Mouse (Mus musculus) spleen, embryonic (tissue): ENCODE measurements around the gene Btnl10.

Experiments used
- CTCF ChIA-PET: fragments of 350-600 bp; sonication (Branson Sonifier 250); formaldehyde crosslinking; loops from one replicate; lab custom pipeline; 2022; lab: Charles Lee

Btnl10 gene

DNA sequence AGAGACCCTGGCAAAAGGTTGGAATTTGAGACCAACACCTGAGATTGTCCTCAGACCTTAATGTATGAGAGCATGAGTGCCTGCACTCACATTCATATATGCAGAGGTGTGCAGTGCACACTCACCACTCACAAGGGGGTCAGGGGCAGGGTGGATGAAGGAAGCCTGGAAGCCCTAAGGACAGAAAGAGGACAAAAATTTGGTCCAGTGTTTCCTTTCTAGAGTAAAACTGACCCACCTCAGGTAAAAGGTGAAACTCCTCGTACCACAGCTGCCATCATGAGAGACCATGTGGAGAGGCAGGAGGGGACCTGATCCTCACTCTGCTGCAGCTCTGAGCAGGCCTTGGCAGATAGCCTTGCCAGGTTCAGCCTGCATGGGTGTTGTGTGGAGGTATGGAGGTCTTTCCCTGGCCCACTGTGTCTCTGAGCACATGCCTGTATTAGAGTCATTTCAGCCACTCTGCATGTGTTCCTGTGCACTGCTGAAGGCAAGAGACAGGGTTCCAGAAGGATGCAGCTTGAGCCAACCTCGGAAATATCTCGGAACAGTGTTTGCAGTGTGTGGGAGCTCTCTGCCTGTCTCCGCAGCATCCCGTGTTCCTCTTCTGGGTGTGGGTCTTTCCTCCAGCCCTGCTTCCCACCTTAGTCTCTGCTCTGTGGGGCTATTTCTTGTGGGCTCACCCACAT is 39.7 kb downstream of the Btnl10 start:
- CTCF ChIA-PET, result interaction anchor here (1.1 kb wide), 1 partner anchor 18 kb away, joined by 3 read pairs; the partner anchor contains the start of gene Rnf187

DNA sequence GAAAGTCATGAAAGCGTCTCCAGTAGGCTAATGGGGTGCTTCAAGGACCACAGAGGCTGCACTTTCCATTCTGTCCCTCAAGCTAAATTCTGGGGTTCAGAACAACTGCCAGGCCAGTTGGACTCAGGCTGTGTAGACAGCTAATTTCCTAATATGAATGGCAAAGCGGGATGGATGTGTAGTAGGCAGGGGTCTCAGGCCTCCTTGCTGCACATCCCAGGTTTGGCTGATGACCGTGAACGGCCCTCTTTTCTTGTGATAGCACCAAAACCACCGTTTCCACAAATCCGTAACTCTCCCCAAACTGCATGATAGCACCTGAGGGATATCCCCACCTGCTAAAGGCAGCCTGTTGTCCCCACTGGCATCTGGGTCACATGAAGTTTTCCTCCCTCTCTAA is 40.8 kb downstream of the Btnl10 start:
- CTCF ChIA-PET, result interaction anchor here (0.6 kb wide), 1 partner anchor 1004 kb away, joined by 4 read pairs; no protein-coding TSS in a partner anchor

DNA sequence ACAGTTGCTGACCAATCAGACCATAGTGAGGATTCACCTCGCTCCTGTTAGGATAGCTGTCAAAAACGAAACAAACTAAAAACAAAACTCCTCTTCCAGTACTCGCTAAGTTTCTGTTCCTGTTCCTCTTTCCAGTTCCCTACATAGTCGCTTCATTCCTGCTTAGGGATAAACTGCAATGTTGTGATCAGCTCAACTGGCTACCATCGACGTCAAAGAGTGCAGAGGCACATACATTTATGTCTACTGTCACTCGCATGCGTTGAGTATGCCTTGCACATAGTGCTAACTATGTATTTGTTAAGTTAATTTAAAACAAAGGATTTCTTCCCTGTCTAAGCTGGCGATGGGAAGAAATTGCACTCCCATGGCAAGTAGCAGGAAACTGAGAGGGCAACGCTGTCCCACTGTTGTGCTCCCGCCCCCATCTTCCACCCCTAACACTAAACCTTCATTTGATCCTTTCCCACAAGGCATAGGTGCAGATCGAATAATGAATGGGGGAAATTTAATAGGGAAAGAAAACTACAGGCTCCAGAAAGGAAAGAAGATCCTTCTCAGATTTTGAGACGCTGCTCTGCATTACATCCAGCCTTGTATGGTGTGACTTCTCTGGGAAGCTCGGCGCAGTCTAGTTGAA is 41.6 kb downstream of the Btnl10 start:
- CTCF ChIA-PET, result interaction anchor here (0.5 to 0.6 kb wide), 2 partner anchors 32 to 229 kb away, joined by 3 to 4 read pairs; no protein-coding TSS in a partner anchor

DNA sequence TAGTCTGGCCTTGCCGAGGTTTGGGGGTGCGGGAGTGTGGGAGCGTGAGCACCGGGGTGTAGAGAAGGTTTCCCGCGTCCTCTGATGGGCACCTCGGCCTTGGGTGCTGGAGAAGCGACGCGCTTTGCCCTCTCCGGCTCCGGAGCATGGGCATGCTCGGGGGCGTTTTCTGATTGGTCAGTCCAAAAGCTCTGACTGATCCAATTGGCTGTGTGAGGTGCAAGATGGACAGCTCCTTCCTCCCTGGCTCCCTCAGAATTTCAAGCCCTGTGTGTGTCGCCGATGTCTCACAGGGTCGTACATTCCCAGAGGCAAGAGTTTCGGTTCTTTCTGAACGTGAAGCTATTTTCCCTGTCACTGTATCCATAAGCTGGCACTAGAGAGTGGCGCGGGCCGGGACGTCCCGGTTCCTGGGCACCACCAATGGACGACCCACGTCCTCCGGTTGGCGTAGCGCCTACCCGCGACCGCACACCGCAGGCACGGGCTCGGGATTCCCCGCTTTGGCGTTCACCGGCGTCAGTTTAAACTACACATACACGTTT is 42.3 kb downstream of the Btnl10 start:
- CTCF ChIA-PET, result interaction anchor here (0.5 to 0.6 kb wide), 3 partner anchors 11 to 45 kb away, joined by 3 to 6 read pairs (median 4); partner anchors contain the start of gene Hist3h2ba

DNA sequence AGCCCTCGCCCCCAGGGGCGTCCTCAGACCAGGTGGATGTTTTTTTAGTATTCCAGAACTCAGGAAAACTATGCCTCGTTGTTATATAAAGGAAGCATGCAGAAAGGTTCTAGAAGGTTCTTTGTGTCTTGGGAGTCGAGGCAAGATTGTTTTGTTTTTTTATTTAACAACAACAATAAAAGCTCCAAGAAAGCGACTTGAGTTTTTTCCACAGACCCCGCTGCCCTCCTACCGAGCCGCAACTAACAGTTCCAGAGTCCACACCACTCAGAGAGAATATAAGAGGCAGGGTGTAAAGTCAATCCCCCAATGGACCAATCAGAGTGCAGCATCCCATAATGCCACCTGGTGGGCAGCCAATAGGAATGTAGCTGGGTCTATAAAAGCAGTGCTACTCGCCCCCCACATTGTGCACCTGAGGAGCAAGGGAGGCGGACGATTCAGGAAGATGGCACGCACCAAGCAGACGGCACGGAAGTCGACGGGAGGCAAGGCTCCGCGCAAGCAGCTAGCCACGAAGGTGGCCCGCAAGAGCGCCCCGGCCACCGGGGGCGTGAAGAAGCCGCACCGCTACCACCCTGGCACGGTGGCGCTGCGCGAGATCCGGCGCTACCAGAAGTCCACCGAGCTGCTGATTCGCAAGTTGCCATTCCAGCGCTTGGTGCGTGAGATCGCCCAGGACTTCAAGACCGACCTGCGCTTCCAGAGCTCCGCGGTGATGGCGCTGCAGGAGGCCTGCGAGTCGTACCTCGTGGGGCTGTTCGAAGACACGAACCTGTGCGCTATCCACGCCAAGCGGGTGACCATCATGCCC is 43.9 kb downstream of the Btnl10 start:
- CTCF ChIA-PET, result interaction anchor here (0.6 to 1.2 kb wide), 2 partner anchors 12 to 21 kb away, joined by 3 read pairs; no protein-coding TSS in a partner anchor

DNA sequence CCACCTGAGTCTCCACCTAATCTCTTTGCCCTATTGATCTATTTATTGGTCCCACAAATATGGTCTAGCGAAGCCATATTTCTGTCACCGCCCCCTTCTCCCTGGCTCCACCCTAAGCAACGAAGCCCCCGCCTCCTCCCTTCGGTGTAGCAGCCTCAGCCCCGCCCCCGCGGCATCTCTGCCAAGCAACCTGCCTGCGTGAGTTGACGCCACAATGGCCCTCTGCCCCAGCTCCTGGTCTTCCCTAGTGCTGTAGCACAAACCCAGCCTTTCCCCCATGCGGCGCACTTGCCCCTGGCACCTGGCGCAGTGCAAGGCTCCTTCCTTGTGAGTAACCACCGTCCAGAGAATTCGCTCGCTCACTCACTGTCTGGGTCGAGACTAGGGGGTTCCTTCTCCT is 45.8 kb downstream of the Btnl10 start:
- CTCF ChIA-PET, result no interaction called here

DNA sequence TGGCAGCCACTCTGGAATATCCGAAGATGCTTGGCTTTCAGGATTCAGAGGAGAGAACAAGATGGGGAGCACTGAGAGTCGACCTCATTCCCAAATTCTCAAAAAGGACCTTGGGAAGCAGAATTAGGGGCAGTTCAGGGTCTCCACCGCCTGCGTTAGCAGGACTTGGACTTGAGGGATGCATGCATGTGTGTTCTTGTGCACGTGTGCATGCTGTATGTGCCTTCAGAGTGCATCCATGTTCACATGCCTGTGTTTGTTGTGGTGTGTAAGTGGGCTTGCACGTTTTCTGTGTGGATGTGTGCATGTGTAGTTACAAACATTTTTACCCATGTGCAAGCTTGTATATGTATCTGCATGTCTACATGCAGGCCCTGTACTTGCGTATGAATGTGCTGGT is 46.5 kb downstream of the Btnl10 start:
- CTCF ChIA-PET, result no interaction called here

DNA sequence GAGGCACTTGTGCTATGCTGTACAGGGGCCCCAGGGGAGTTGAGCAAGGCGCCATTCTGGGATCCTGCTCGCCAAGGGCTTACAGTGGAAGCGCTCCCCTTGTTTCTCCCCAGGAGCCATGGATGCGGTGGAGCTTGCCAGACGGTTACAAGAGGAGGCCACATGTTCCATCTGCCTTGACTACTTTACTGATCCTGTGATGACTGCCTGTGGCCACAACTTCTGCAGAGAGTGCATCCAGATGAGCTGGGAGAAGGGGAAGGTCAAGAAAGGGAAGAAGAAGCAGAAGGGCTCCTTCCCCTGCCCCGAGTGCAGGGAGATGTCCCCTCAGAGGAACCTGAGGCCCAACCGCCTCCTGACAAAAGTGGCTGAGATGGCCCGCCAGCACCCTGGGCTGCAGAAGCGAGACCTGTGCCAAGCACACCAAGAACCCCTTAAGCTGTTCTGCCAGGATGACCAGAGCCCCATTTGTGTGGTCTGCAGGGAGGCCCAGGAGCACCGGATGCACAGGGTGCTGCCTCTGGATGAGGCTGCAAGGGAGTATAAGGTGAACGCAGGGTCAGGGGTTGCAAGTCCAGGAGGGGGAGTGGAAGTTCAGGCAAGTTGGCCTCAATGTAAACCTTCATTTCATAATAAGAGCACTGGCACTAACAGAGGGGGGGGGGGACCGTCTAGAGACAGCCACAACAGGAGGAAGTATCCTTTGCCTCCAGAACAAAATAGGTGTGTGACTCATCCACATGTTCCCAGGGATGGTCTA is 47.5 kb downstream of the Btnl10 start:
- CTCF ChIA-PET, result no interaction called here

DNA sequence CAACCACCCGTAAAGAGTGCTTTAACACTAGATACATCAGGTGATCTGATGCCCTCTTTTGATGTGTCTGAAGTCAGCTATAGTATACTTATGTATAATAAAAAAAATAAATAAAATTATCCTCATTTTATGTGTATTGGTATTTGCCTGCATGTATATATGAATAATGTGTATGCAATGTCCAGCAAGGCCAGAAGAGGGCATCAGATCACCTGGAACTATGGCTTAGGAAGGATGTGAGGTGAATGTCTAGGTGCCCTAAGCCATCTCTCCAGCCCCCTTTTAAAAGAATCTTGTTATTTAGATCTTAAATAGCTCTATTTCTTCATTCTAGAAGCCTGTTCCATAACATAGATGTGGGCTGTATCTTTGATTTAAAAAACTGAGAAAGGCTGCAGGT is 49.6 kb downstream of the Btnl10 start:
- CTCF ChIA-PET, result interaction anchor here (1.1 to 1.2 kb wide), 2 partner anchors 15 to 27 kb away, joined by 3 to 4 read pairs; no protein-coding TSS in a partner anchor

DNA sequence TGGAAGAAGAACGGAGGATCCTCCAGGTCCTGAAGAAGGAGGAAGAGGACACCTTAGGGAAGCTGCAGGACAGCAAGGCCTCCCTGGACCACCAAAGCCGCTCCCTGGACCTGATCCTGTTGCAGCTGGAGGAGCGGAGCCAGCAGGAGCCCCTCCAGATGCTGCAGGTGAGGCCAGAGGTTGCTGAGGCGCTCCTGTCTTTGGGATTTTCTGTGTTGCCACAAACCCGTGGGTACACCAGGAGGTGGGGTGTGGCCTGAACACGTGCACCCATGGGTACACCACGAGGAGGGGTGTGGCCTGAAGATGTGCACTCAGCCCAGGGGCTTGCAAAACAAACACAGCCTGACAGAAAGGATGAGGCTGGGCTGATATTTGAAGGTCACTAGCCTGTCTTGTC is 50.8 kb downstream of the Btnl10 start:
- CTCF ChIA-PET, result no interaction called here

DNA sequence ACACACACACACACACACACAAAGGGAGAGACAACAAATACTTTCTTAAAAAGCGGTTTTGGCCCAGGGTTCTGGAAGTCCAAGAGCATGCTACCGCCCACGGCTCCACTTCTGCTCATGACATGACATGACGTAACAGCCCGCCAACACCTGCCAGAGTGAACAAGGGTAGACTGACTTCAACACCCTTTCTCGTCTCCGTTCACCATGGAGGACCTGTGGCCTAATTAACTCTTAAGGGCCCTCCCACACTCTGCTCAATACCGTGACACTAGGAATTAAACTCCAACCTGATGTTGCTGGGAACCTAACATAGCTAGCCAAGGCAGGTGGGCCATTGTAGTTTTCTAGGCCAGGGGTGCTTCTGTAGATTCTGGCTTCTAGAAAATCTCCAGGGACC is 51.3 kb downstream of the Btnl10 start:
- CTCF ChIA-PET, result interaction anchor here (0.8 kb wide), 1 partner anchor 19 kb away, joined by 5 read pairs; no protein-coding TSS in a partner anchor

DNA sequence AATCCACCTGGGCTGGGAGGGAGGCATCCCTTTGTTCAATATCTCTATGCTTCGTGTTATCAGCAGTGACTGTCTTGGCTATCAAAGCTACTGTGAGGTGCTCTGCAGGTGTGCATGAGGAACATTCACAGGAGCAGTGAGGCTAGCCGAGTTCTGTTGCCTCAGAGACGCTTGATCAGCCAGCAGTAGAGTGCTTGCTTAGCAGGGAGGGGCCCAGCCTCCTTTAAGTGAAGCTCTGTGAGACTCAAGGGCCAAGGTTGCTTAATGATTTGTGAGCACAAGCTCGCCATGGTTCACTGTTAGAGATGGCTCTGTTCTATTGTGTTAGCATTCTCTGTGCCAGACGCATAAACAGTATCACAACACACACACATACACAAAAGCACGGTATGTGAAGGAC is 52.0 kb downstream of the Btnl10 start:
- CTCF ChIA-PET, result interaction anchor here (0.8 kb wide), 1 partner anchor 18 kb away, joined by 5 read pairs; no protein-coding TSS in a partner anchor

DNA sequence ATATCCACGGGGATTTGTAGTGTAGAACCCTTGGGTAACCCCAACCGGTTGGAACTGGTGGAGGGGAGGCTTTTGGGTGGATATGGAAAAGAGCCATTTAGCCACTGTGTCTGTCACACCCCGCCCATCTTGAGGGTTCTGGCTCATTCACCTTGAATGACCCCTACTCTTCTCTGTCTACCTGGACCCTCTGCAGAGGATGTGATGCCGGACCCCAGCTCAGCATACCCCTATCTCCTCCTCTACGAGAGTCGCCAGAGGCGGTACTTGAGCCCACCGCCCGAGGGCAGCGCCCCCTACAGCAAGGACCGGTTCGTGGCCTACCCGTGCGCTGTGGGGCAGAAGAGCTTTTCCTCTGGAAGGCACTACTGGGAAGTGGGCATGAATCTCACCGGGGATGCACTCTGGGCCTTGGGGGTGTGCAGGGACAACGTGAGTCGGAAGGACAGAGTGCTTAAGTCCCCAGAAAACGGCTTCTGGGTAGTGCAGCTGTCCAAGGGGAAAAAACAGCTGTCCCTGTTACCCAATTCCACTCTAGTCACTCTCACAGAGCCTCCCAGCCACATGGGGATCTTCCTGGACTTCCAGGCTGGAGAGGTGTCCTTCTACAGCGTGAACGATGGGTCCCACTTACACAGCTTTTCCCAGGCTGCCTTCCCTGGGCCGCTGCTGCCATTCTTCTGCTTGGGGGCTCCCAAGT is 53.3 kb downstream of the Btnl10 start:
- CTCF ChIA-PET, result interaction anchor here (0.6 kb wide), 1 partner anchor 22 kb away, joined by 8 read pairs; no protein-coding TSS in a partner anchor

DNA sequence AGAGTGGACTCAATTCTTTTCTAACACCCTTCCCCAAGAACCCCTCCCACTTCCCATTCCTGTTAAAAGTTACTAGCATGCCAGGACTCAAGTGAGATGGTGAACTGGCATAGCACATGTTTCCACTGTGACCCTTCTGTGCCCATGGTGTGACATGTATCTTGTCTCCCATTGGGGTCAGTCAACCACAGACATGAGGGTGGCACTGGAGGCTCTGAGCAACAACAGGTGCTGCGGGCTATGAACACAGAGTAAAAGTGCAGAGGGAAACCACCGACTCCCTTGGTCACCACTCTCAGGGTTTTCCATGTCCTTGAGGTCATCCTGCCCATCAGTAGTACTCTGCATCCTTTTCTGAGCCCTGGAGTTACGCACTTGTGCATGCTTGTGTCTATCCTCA is 54.1 kb downstream of the Btnl10 start:
- CTCF ChIA-PET, result no interaction called here

DNA sequence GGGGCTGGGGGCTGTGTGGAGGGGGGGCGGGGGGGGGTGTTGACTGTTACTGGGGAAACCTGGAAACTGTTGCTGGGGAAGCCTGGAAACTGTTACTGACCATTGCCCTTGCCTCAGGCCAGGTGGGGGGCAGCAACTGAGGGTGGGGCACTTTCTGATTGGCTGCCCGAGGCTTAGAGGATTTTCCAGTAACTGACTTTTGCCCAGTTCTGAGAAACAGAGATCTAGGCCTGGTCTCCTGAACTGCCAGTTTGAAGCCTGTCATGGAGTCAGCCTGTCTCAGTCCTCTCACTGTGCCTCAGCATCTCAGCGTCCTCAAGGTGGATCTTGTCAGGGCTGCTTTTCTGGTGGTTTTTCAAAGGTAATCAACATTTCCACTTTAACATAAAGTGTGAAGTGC is 56.7 kb downstream of the Btnl10 start:
- CTCF ChIA-PET, result interaction anchor here (0.6 kb wide), 1 partner anchor 13 kb away, joined by 3 read pairs; no protein-coding TSS in a partner anchor
